Mouse (Mus musculus) neural tube, embryonic 13.5 days (tissue): ENCODE results near the gene Wwox. TPM values are rescaled to one million over a fixed set of nuclear protein-coding genes. Genes with fewer than 3 reads are reported as not detected.
A peak's percentile ranks its signal among the peaks of the same experiment; 100 is the strongest.

Experiments
- ATAC-seq: fragments of 200-750 bp; cut with Nextera tagmentation; 2 replicates; pipeline ENCODE4 v1.8.0; 2017; ENCODE audit warnings: low read depth, mild to moderate bottlenecking, moderate TSS enrichment, moderate library complexity
- H3K27ac ChIP-seq: fragments of 300-500 bp; sonication (generic); replicated peaks from 2 replicates; pipeline ENCODE4 v1.5.1; 2015; ENCODE audit warnings: moderate library complexity, mild to moderate bottlenecking, inconsistent platforms
- H3K27me3 ChIP-seq: fragments of 300-500 bp; sonication (generic); 2 replicates; pipeline ENCODE4 v1.6.1; 2015; ENCODE audit warnings: mild to moderate bottlenecking, inconsistent platforms
- H3K36me3 ChIP-seq: fragments of 300-500 bp; sonication (generic); 2 replicates; pipeline ENCODE4 v1.6.1; 2015; ENCODE audit warnings: mild to moderate bottlenecking, inconsistent platforms
- H3K4me1 ChIP-seq: fragments of 300-500 bp; sonication (generic); replicated peaks from 2 replicates; pipeline ENCODE4 v1.6.1; 2015; ENCODE audit warnings: inconsistent platforms
- H3K4me2 ChIP-seq: fragments of 300-500 bp; sonication (generic); 2 replicates; pipeline ENCODE4 v1.6.1; 2015; ENCODE audit warnings: inconsistent platforms, mild to moderate bottlenecking, moderate library complexity
- H3K4me3 ChIP-seq: fragments of 300-500 bp; sonication (generic); 2 replicates; pipeline ENCODE4 v1.5.1; 2015; ENCODE audit warnings: mild to moderate bottlenecking, inconsistent platforms
- H3K9ac ChIP-seq: fragments of 300-500 bp; sonication (generic); 2 replicates; pipeline ENCODE4 v1.6.1; 2015; ENCODE audit warnings: moderate library complexity, mild to moderate bottlenecking, inconsistent platforms
- H3K9me3 ChIP-seq: fragments of 300-500 bp; sonication (generic); 2 replicates; pipeline ENCODE4 v1.6.1; 2016; ENCODE audit warnings: inconsistent platforms
- WGBS: fragments of 180-500 bp; shearing (Covaris S2); methylation state at CpG from one replicate; pipeline ENCODE4 v1.1.7; 2015; 5-methylcytosine and 5-hydroxymethylcytosine counted together
- polyA plus RNA-seq: library from polyadenylated mRNA; unstranded; fragments of >200 nt; fragmentation: Nextera tagmentation; extraction: Ambion mirVana; gene quantifications from 2 replicates; pipeline ENCODE4 v1.2.1, GENCODE M21; 2015

Wwox gene
- polyA plus RNA-seq, 1 experiment from 2014 or later, result 12.8 TPM

- no peak overlapping the region for H3K27ac ChIP-seq
- H3K27me3 ChIP-seq, result peaks cover 19% of the 10 kb centered on the region
- WGBS, result 53% methylated on average over 2 of the region's 2 CpGs
- H3K4me3 ChIP-seq, result no peak overlapping the region
- H3K9ac ChIP-seq, result no peak overlapping the region
- peaks cover 17% of the 10 kb centered on the region for H3K4me1 ChIP-seq
- no peak overlapping the region for H3K4me2 ChIP-seq
- no peaks in the 10 kb centered on the region for H3K9me3 ChIP-seq
- H3K36me3 ChIP-seq, result no peaks in the 10 kb centered on the region
- ATAC-seq, result no peak
Measured at GRCm38 (mm10) chr8:115196859-115197258, 757.4 kb downstream of the Wwox start.

GRCm38 (mm10) chr8:115199204-115199603 is 759.7 kb downstream of the Wwox start:
- no peak overlapping the region for H3K4me3 ChIP-seq
- H3K27me3 ChIP-seq, result peaks cover 29% of the 10 kb centered on the region
- H3K9me3 ChIP-seq, result no peaks in the 10 kb centered on the region
- peaks cover 17% of the 10 kb centered on the region for H3K4me1 ChIP-seq
- H3K36me3 ChIP-seq, result no peaks in the 10 kb centered on the region
- H3K4me2 ChIP-seq, result peak overlapping the region; percentile 17
- ATAC-seq, result no peak
- H3K9ac ChIP-seq, result no peak overlapping the region
- 11% methylated on average over 4 of the region's 4 CpGs for WGBS
- no peak overlapping the region for H3K27ac ChIP-seq

- H3K27ac ChIP-seq, result no peak overlapping the region
Measured at GRCm38 (mm10) chr8:115199616-115200150, 760.2 kb downstream of the Wwox start.

GRCm38 (mm10) chr8:115201726-115202125 is 762.3 kb downstream of the Wwox start:
- H3K4me2 ChIP-seq, result no peak overlapping the region
- ATAC-seq, result no peak
- peaks cover 39% of the 10 kb centered on the region for H3K27me3 ChIP-seq
- peaks cover 17% of the 10 kb centered on the region for H3K4me1 ChIP-seq
- H3K27ac ChIP-seq, result no peak overlapping the region
- no peak overlapping the region for H3K4me3 ChIP-seq
- H3K9me3 ChIP-seq, result no peaks in the 10 kb centered on the region
- 31% methylated on average over 7 of the region's 7 CpGs for WGBS
- H3K9ac ChIP-seq, result no peak overlapping the region
- no peaks in the 10 kb centered on the region for H3K36me3 ChIP-seq

More at GRCm38 (mm10) chr8:115199616-115200150, 760.2 kb downstream of the Wwox start:
- peak overlapping the region; percentile 17 for H3K4me2 ChIP-seq
- H3K27me3 ChIP-seq, result peaks cover 29% of the 10 kb centered on the region
- H3K36me3 ChIP-seq, result no peaks in the 10 kb centered on the region
- peaks cover 17% of the 10 kb centered on the region for H3K4me1 ChIP-seq
- no peaks in the 10 kb centered on the region for H3K9me3 ChIP-seq
- no peak overlapping the region for H3K9ac ChIP-seq
- no peak overlapping the region for H3K4me3 ChIP-seq
- WGBS, result 14% methylated on average over 14 of the region's 14 CpGs
- ATAC-seq, result no peak

GRCm38 (mm10) chr8:115207480-115207879 is 768.0 kb downstream of the Wwox start:
- Histone ChIP-seq H3K9ac (no peak overlapping the region), H3K4me3 (no peak overlapping the region), H3K4me2 (no peak overlapping the region), H3K4me1 (peaks cover 17% of the 10 kb centered on the region), H3K36me3 (no peaks in the 10 kb centered on the region), H3K27me3 (peaks cover 51% of the 10 kb centered on the region), H3K27ac (no peak overlapping the region), H3K9me3 (no peaks in the 10 kb centered on the region)
- WGBS, result 80% methylated on average over 11 of the region's 11 CpGs
- ATAC-seq, result no peak

- H3K4me3 ChIP-seq, result no peak overlapping the region
- no peaks in the 10 kb centered on the region for H3K36me3 ChIP-seq
- peaks cover 17% of the 10 kb centered on the region for H3K4me1 ChIP-seq
- no peak overlapping the region for H3K27ac ChIP-seq
- H3K27me3 ChIP-seq, result peaks cover 51% of the 10 kb centered on the region
- peak; percentile 76; the same call in 1 of the 2 replicates for ATAC-seq
- peak overlapping the region; percentile 9; the same call in 1 of the 2 replicates for H3K4me2 ChIP-seq
- no peak overlapping the region for H3K9ac ChIP-seq
- WGBS, result 28% methylated on average over 15 of the region's 15 CpGs
- H3K9me3 ChIP-seq, result no peaks in the 10 kb centered on the region
Measured at GRCm38 (mm10) chr8:115208415-115209192, 769.1 kb downstream of the Wwox start.

GRCm38 (mm10) chr8:115210014-115210413 is 770.6 kb downstream of the Wwox start:
- Histone ChIP-seq H3K4me1 (peaks cover 17% of the 10 kb centered on the region), H3K4me2 (no peak overlapping the region), H3K27ac (no peak overlapping the region), H3K27me3 (peaks cover 57% of the 10 kb centered on the region), H3K9ac (no peak overlapping the region), H3K36me3 (no peaks in the 10 kb centered on the region), H3K9me3 (no peaks in the 10 kb centered on the region), H3K4me3 (no peak overlapping the region)
- ATAC-seq, result no peak
- WGBS, result 73% methylated on average over 6 of the region's 6 CpGs

- Histone ChIP-seq H3K4me1 (peaks cover 15% of the 10 kb centered on the region), H3K36me3 (no peaks in the 10 kb centered on the region), H3K4me2 (no peak overlapping the region), H3K9ac (no peak overlapping the region), H3K4me3 (no peak overlapping the region), H3K9me3 (no peaks in the 10 kb centered on the region), H3K27ac (no peak overlapping the region), H3K27me3 (peaks cover 41% of the 10 kb centered on the region)
- ATAC-seq, result no peak
- WGBS, result 70% methylated on average over 4 of the region's 4 CpGs
Measured at GRCm38 (mm10) chr8:115213126-115213525, 773.7 kb downstream of the Wwox start.

- ATAC-seq, result no peak
- Histone ChIP-seq H3K9ac (no peak overlapping the region), H3K4me1 (0 out of 2 replicates have a peak, but pooled peaks cover 4% of the 10 kb centered on the region), H3K36me3 (no peaks in the 10 kb centered on the region), H3K9me3 (no peaks in the 10 kb centered on the region), H3K27ac (no peak overlapping the region), H3K27me3 (peaks cover 39% of the 10 kb centered on the region), H3K4me2 (no peak overlapping the region), H3K4me3 (no peak overlapping the region)
- 78% methylated on average over 17 of the region's 17 CpGs for WGBS
Measured at GRCm38 (mm10) chr8:115214870-115215269, 775.4 kb downstream of the Wwox start.

GRCm38 (mm10) chr8:115216801-115217200 is 777.3 kb downstream of the Wwox start:
- 79% methylated on average over 3 of the region's 3 CpGs for WGBS
- H3K27me3 ChIP-seq, result peaks cover 21% of the 10 kb centered on the region; the same call in 1 of the 2 replicates

GRCm38 (mm10) chr8:115222545-115222944 is 783.1 kb downstream of the Wwox start:
- 67% methylated on average over 13 of the region's 13 CpGs for WGBS
- H3K9ac ChIP-seq, result no peak overlapping the region
- H3K36me3 ChIP-seq, result no peaks in the 10 kb centered on the region
- ATAC-seq, result no peak
- no peaks in the 10 kb centered on the region for H3K9me3 ChIP-seq
- no peak overlapping the region for H3K4me2 ChIP-seq
- no peak overlapping the region for H3K27ac ChIP-seq
- H3K27me3 ChIP-seq, result peaks cover 6% of the 10 kb centered on the region; the same call in 1 of the 2 replicates
- no peak overlapping the region for H3K4me3 ChIP-seq
- 0 out of 2 replicates have a peak, but pooled peaks cover 3% of the 10 kb centered on the region for H3K4me1 ChIP-seq

More at GRCm38 (mm10) chr8:115216801-115217200, 777.3 kb downstream of the Wwox start:
- Histone ChIP-seq H3K27ac (no peak overlapping the region), H3K36me3 (no peaks in the 10 kb centered on the region), H3K4me2 (no peak overlapping the region), H3K9me3 (no peaks in the 10 kb centered on the region), H3K4me1 (0 out of 2 replicates have a peak, but pooled peaks cover 4% of the 10 kb centered on the region), H3K4me3 (no peak overlapping the region), H3K9ac (no peak overlapping the region)
- ATAC-seq, result no peak

GRCm38 (mm10) chr8:115226781-115227583 is 787.5 kb downstream of the Wwox start:
- no peak for ATAC-seq
- WGBS, result 70% methylated on average over 20 of the region's 20 CpGs

More at GRCm38 (mm10) chr8:115226781-115227583, 787.5 kb downstream of the Wwox start:
- no peak overlapping the region for H3K4me3 ChIP-seq
- H3K9ac ChIP-seq, result no peak overlapping the region
- no peak overlapping the region for H3K27ac ChIP-seq
- no peaks in the 10 kb centered on the region for H3K36me3 ChIP-seq
- peaks cover 3% of the 10 kb centered on the region; the same call in 1 of the 2 replicates for H3K4me1 ChIP-seq
- H3K4me2 ChIP-seq, result no peak overlapping the region
- no peaks in the 10 kb centered on the region for H3K27me3 ChIP-seq
- no peaks in the 10 kb centered on the region for H3K9me3 ChIP-seq
